Mouse (Mus musculus) hindbrain, embryonic 15.5 days (tissue): ENCODE data around the gene Gm9040. TPM values are rescaled to one million over a fixed set of nuclear protein-coding genes. Genes with fewer than 3 reads are reported as not detected.
"Not testable (repeated sequence)": the region's sequence is repeated elsewhere in the genome, so short reads cannot be mapped to it uniquely, and the experiment has no call there.

Experiments used
- ATAC-seq: fragments of 200-750 bp; cut with Nextera tagmentation; 2 replicates; pipeline ENCODE4 v1.8.0; 2017; ENCODE audit warnings: low read depth, moderate number of reproducible peaks, moderate TSS enrichment; ENCODE audit not compliant: low FRiP score
- H3K27ac ChIP-seq: fragments of 300-500 bp; sonication (generic); replicated peaks from 2 replicates; pipeline ENCODE4 v1.5.1; 2015; ENCODE audit warnings: mild to moderate bottlenecking, inconsistent platforms
- H3K27me3 ChIP-seq: fragments of 300-500 bp; sonication (generic); 2 replicates; pipeline ENCODE4 v1.6.1; 2015; ENCODE audit warnings: control low read depth, inconsistent platforms
- H3K36me3 ChIP-seq: fragments of 300-500 bp; sonication (generic); 2 replicates; pipeline ENCODE4 v1.6.1; 2015; ENCODE audit warnings: control low read depth, inconsistent platforms
- H3K4me1 ChIP-seq: fragments of 300-500 bp; sonication (generic); replicated peaks from 2 replicates; pipeline ENCODE4 v1.6.1; 2015; ENCODE audit warnings: control low read depth, inconsistent platforms
- H3K4me2 ChIP-seq: fragments of 300-500 bp; sonication (generic); 2 replicates; pipeline ENCODE4 v1.6.1; 2015; ENCODE audit warnings: moderate library complexity, mild to moderate bottlenecking, inconsistent platforms
- H3K4me3 ChIP-seq: fragments of 300-500 bp; sonication (generic); 2 replicates; pipeline ENCODE4 v1.5.1; 2015; ENCODE audit warnings: mild to moderate bottlenecking, inconsistent platforms
- H3K9ac ChIP-seq: fragments of 300-500 bp; sonication (generic); 2 replicates; pipeline ENCODE4 v1.6.1; 2015; ENCODE audit warnings: inconsistent platforms
- H3K9me3 ChIP-seq: fragments of 300-500 bp; sonication (generic); 2 replicates; pipeline ENCODE4 v1.6.1; 2016; ENCODE audit warnings: control low read depth, inconsistent platforms
- WGBS: fragments of 180-500 bp; shearing (Covaris S2); methylation state at CpG from one replicate; pipeline ENCODE4 v1.1.7; 2015; 5-methylcytosine and 5-hydroxymethylcytosine counted together
- polyA plus RNA-seq: library from polyadenylated mRNA; unstranded; fragments of >200 nt; fragmentation: Nextera tagmentation; extraction: Ambion mirVana; gene quantifications from 2 replicates; pipeline ENCODE4 v1.2.1, GENCODE M21; 2015

Gene Gm9040
- polyA plus RNA-seq: not detected in 2 replicates

DNA sequence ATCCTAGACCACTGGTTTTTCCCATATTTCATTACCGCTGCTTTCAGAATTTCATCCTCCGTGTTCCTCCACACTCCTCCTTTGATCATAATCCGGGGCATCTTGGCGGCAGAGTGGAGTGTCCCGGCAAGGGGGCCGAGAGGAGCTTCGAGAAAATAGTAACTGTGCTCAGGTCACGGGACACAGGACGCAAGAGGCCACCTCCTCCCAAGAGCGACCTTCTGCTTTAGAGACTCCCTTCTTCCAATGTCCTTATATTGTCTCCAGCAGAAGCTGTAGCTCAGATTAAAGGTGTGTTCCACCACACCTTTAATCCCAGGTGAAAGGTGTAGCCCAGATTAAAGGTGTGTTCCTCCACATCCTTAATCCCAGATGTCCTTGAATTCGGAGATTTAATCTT lies at the start of gene Gm9040:
Gene Gm9040, minus strand, starts transcription at position 101 of the 400 bp plus-strand sequence.
- no CpG with 5 or more reads among the region's 11 CpGs for whole genome bisulfite sequencing
- H3K4me3 ChIP-seq, H3K9ac ChIP-seq, H3K27me3 ChIP-seq, H3K9me3 ChIP-seq, ATAC-seq, H3K4me2 ChIP-seq, H3K4me1 ChIP-seq, H3K36me3 ChIP-seq, H3K27ac ChIP-seq: not testable (repeated sequence)

DNA sequence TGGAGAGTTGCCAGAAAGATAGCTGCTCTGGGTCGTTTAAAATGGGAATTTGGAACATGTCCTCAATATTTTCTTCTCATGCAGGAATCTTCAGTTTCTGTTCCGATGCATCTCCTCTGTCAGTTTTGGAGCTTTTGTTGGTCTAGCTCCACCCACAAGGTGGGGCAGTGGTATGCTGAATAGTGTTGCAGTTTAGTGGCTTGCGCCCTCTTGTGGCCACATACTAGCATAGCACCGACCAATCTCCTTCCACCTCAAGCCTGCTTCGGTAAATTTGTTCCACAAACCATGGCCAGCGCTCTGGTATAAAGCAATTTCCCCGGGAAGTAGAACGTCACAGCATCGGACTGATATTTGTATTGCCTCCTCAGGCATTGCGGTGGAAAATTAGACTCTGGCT lies 43.7 kb upstream of the Gm9040 start:
- WGBS: 7% methylated on average over 10 of the region's 10 CpGs
- no peak overlapping the region for H3K4me3 ChIP-seq
- H3K9ac ChIP-seq: no peak overlapping the region
- H3K27ac ChIP-seq: no peak overlapping the region
- peak; percentile 94 for ATAC-seq
- no peaks in the 10 kb centered on the region for H3K36me3 ChIP-seq
- no peaks in the 10 kb centered on the region for H3K9me3 ChIP-seq
- peak overlapping the region; percentile 45 for H3K4me2 ChIP-seq
- H3K27me3 ChIP-seq: no peaks in the 10 kb centered on the region
- no peaks in the 10 kb centered on the region for H3K4me1 ChIP-seq

DNA sequence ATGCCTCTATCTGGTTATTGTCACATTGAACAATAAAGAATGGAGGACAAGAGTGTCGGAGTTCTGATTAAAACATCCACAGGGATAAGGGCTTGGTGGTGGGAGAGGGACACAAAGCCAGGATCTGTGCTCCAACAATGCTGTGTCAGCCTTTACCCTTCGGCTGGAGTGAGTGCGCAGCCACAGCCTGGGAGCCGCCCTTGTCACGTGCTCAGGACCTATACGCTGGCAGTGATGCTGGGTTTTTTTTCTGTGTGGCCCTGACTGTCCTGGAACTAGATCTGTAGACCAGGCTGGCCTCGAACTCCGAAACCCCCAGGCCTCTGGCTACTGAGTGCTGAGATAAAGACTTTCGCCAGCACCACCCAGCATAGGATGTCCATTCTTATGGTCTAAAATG lies 42.7 kb upstream of the Gm9040 start:
- 88% methylated on average over 9 of the region's 9 CpGs for WGBS
- H3K9me3 ChIP-seq: no peaks in the 10 kb centered on the region
- H3K4me2 ChIP-seq: no peak overlapping the region
- H3K36me3 ChIP-seq: no peaks in the 10 kb centered on the region
- no peaks in the 10 kb centered on the region for H3K27me3 ChIP-seq
- no peak overlapping the region for H3K4me3 ChIP-seq
- no peak overlapping the region for H3K9ac ChIP-seq
- no peaks in the 10 kb centered on the region for H3K4me1 ChIP-seq
- ATAC-seq: no peak
- H3K27ac ChIP-seq: no peak overlapping the region

DNA sequence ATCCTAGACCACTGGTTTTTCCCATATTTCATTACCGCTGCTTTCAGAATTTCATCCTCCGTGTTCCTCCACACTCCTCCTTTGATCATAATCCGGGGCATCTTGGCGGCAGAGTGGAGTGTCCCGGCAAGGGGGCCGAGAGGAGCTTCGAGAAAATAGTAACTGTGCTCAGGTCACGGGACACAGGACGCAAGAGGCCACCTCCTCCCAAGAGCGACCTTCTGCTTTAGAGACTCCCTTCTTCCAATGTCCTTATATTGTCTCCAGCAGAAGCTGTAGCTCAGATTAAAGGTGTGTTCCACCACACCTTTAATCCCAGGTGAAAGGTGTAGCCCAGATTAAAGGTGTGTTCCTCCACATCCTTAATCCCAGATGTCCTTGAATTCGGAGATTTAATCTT lies 27.2 kb upstream of the Gm9040 start, which contains the start of gene Gm9049:
Gene Gm9049, minus strand, starts transcription at position 101 of the 400 bp plus-strand sequence.
- not testable (repeated sequence) for H3K9ac ChIP-seq, H3K4me1 ChIP-seq, H3K27ac ChIP-seq, ATAC-seq, H3K9me3 ChIP-seq, H3K4me3 ChIP-seq, H3K36me3 ChIP-seq, H3K4me2 ChIP-seq, H3K27me3 ChIP-seq
- no CpG with 5 or more reads among the region's 11 CpGs for WGBS

DNA sequence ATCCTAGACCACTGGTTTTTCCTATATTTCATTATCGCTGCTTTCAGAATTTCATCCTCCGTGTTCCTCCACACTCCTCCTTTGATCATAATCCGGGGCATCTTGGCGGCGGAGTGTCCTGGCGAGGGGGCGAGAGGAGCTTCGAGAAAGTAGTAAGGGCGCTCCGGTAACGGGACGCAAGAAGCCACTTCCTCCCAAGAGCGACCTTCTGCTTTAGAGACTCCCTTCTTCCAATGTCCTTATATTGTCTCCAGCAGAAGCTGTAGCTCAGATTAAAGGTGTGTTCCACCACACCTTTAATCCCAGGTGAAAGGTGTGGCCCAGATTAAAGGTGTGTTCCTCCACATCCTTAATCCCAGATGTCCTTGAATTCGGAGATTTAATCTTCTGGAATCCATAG lies 21.8 kb upstream of the Gm9040 start, which contains the start of gene Gm9048:
Gene Gm9048, minus strand, starts transcription at position 101 of the 400 bp plus-strand sequence.
- not testable (repeated sequence) for H3K9ac ChIP-seq, H3K4me3 ChIP-seq, H3K4me2 ChIP-seq, ATAC-seq, H3K9me3 ChIP-seq, H3K36me3 ChIP-seq, H3K27me3 ChIP-seq, H3K27ac ChIP-seq, H3K4me1 ChIP-seq
- WGBS: 100% methylated on average over 1 of the region's 14 CpGs

DNA sequence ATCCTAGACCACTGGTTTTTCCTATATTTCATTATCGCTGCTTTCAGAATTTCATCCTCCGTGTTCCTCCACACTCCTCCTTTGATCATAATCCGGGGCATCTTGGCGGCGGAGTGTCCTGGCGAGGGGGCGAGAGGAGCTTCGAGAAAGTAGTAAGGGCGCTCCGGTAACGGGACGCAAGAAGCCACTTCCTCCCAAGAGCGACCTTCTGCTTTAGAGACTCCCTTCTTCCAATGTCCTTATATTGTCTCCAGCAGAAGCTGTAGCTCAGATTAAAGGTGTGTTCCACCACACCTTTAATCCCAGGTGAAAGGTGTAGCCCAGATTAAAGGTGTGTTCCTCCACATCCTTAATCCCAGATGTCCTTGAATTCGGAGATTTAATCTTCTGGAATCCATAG lies 16.4 kb upstream of the Gm9040 start, which contains the start of gene Gm9046:
Gene Gm9046, minus strand, starts transcription at position 101 of the 400 bp plus-strand sequence.
- ATAC-seq, H3K9ac ChIP-seq, H3K9me3 ChIP-seq, H3K4me2 ChIP-seq, H3K36me3 ChIP-seq, H3K4me1 ChIP-seq, H3K27ac ChIP-seq, H3K27me3 ChIP-seq, H3K4me3 ChIP-seq: not testable (repeated sequence)
- WGBS: no CpG with 5 or more reads among the region's 14 CpGs

DNA sequence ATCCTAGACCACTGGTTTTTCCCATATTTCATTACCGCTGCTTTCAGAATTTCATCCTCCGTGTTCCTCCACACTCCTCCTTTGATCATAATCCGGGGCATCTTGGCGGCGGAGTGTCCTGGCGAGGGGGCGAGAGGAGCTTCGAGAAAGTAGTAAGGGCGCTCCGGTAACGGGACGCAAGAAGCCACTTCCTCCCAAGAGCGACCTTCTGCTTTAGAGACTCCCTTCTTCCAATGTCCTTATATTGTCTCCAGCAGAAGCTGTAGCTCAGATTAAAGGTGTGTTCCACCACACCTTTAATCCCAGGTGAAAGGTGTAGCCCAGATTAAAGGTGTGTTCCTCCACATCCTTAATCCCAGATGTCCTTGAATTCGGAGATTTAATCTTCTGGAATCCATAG lies 11.0 kb upstream of the Gm9040 start, which contains the start of gene Gm9045:
Gene Gm9045, minus strand, starts transcription at position 101 of the 400 bp plus-strand sequence.
- H3K9me3 ChIP-seq, H3K9ac ChIP-seq, H3K27me3 ChIP-seq, H3K4me1 ChIP-seq, H3K4me3 ChIP-seq, H3K27ac ChIP-seq, H3K36me3 ChIP-seq, H3K4me2 ChIP-seq, ATAC-seq: not testable (repeated sequence)
- no CpG with 5 or more reads among the region's 14 CpGs for WGBS

DNA sequence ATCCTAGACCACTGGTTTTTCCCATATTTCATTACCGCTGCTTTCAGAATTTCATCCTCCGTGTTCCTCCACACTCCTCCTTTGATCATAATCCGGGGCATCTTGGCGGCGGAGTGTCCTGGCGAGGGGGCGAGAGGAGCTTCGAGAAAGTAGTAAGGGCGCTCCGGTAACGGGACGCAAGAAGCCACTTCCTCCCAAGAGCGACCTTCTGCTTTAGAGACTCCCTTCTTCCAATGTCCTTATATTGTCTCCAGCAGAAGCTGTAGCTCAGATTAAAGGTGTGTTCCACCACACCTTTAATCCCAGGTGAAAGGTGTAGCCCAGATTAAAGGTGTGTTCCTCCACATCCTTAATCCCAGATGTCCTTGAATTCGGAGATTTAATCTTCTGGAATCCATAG lies 5.5 kb upstream of the Gm9040 start, which contains the start of gene Gm9044:
Gene Gm9044, minus strand, starts transcription at position 101 of the 400 bp plus-strand sequence.
- WGBS: no CpG with 5 or more reads among the region's 14 CpGs

DNA sequence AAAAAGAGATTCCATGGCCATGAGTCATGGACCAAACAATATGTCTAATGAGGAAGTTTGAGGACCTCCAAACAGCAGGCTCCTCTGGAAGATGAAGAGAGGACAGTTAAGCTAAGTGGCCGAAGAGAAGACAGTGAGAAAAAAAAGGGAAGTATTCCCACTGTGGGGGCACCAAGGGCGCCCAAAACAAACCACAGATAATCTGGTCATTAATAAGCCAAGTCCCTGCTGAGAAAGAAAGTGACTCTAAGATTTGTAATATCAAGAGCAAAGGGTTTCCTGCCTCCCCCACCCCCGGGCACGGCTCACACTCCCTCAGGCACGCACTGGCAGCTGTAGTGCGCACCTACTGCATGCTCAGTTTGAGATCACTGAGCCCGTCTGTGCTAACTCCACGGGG lies 7.7 kb downstream of the Gm9040 start:
- H3K9me3 ChIP-seq: no peaks in the 10 kb centered on the region
- no peak overlapping the region for H3K27ac ChIP-seq
- ATAC-seq: no peak
- no peak overlapping the region for H3K9ac ChIP-seq
- no peaks in the 10 kb centered on the region for H3K4me1 ChIP-seq
- WGBS: 87% methylated on average over 8 of the region's 8 CpGs
- no peak overlapping the region for H3K4me2 ChIP-seq
- no peaks in the 10 kb centered on the region for H3K36me3 ChIP-seq
- no peaks in the 10 kb centered on the region for H3K27me3 ChIP-seq
- H3K4me3 ChIP-seq: no peak overlapping the region

More for the DNA sequence above, 5.5 kb upstream of the Gm9040 start, which contains the start of gene Gm9044:
- H3K27me3 ChIP-seq, ATAC-seq, H3K9me3 ChIP-seq, H3K36me3 ChIP-seq, H3K4me2 ChIP-seq, H3K4me1 ChIP-seq, H3K9ac ChIP-seq, H3K27ac ChIP-seq, H3K4me3 ChIP-seq: not testable (repeated sequence)

DNA sequence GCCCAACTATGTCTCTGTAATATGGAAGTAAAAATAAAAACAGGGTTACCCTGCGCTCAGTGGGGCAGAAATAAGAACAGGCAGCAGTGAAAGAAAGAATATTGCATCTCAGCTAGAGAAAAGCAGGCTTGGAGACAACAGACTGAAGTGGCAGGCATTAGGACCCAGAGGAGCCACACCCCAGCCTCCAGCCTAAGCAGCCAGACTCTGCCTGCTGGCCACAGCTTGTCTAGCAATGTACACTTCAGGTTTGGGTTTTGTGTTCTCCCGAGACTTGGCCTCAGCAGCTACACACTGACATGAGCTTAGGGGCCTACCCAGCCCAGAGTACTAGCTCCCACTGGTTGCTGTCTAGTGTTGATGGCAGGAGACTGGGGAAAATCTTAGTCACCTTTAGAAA lies 24.6 kb downstream of the Gm9040 start:
- H3K4me3 ChIP-seq, H3K4me2 ChIP-seq, H3K9ac ChIP-seq, H3K27ac ChIP-seq, H3K36me3 ChIP-seq, H3K9me3 ChIP-seq, H3K27me3 ChIP-seq, H3K4me1 ChIP-seq, ATAC-seq: not testable (repeated sequence)
- 39% methylated on average over 2 of the region's 2 CpGs for WGBS

DNA sequence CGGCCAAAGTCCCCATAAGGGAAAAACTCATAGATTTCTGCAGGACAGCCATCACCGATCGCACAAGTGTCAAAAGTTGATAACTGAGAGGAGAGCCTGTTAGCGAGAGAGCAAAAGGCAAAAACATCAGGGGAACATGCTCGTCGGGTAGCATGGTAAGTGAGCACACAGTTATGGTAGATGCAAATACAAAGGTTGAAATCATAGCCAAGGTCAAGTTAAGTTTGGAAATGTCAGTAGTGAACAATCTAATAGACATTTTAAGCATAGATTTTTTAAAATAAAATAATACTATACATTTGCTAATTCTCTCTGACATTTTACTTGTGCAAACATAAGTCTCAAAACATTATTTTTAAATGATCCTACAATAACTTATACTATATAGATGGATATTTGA lies 31.8 kb downstream of the Gm9040 start, which contains the start of gene Iltifb:
Gene Iltifb, minus strand, starts transcription at position 101 of the 400 bp plus-strand sequence.
- Histone ChIP-seq H3K27ac (no peak within 1 kb of the TSS), H3K9me3 (no peaks in the 10 kb centered on the region), H3K36me3 (no peaks in the 10 kb centered on the region), H3K9ac (no peak within 1 kb of the TSS), H3K4me3 (no peak within 1 kb of the TSS), H3K4me1 (no peaks in the 10 kb centered on the region), H3K4me2 (no peak within 1 kb of the TSS), H3K27me3 (no peaks in the 10 kb centered on the region)
- ATAC-seq: no peak
- WGBS: 94% methylated on average over 6 of the region's 6 CpGs

DNA sequence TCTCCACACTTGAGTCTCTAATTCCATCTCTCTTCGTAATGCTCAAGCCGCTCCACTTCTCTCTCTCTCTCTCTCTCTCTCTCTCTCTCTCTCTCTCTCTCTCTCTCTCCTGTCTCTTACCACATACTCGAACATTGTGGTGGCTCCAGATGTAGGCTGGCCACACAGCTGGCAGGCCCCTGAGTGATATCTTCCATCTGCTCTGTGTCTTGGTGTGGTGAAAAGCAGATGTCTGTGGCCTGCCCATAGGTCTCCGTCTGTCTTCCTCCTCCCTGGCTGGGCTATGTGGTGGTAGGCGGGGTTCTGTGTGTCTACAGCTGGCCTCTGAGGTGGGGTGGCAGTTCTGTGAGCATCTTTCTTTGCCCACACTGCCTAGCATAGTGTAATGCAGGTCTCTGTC lies 43.8 kb downstream of the Gm9040 start:
- 100% methylated on average over 3 of the region's 5 CpGs for WGBS
- H3K4me2 ChIP-seq: not testable (repeated sequence)

DNA sequence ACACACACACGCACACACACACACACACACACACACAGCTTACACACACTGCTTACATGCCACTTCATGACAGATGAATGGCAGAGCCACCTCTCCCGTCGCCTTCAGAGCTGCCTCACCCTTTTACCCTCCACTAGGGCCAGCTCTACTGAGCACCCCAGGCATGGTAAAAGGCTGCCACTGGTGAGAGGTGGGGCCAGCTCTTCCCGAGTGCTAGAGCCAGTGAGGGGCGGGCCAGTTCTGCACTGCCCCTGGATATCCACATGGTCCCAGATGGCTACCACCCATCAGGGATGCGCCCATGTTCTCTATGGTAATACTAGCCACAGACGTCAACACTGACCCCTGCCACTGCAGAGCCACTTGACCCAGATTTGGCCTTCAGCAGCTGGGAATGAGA lies 44.2 kb downstream of the Gm9040 start:
- 86% methylated on average over 7 of the region's 7 CpGs for WGBS
- not testable (repeated sequence) for ATAC-seq

More for the DNA sequence above, 43.8 kb downstream of the Gm9040 start:
- not testable (repeated sequence) for H3K27me3 ChIP-seq, H3K4me3 ChIP-seq, H3K9ac ChIP-seq, H3K9me3 ChIP-seq, H3K27ac ChIP-seq, H3K36me3 ChIP-seq, H3K4me1 ChIP-seq, ATAC-seq

More for the DNA sequence above, 44.2 kb downstream of the Gm9040 start:
- not testable (repeated sequence) for H3K4me1 ChIP-seq, H3K27ac ChIP-seq, H3K9me3 ChIP-seq, H3K9ac ChIP-seq, H3K4me2 ChIP-seq, H3K4me3 ChIP-seq, H3K36me3 ChIP-seq, H3K27me3 ChIP-seq
